8 mouse cellular contexts compared by ENCODE assay signal in genomic region chr16:10384060-10384497, GRCm38 (mm10). TPM values are rescaled to one million over a fixed set of nuclear protein-coding genes. Genes with fewer than 3 reads are reported as not detected.
DNase-seq lines count a peak whose midpoint lies in the region; ATAC-seq lines count a peak whose summit lies in the region.

No protein-coding gene starts in this region.

- H3K27ac ChIP-seq in midbrain, embryonic 10.5 days (replicated peaks) = no peak overlapping the region
- H3K27ac ChIP-seq in midbrain, embryonic 16.5 days (ENCODE audit: low read length) = no peak overlapping the region
- 0 out of 2 replicates have a peak overlapping the region, but pooled peaks have one; percentile 4 for H3K27ac ChIP-seq in kidney, embryonic 15.5 days

- no peak overlapping the region for H3K9ac ChIP-seq in midbrain, embryonic 16.5 days (ENCODE audit: low read depth, low read length)
- no peak overlapping the region for H3K9ac ChIP-seq in kidney, embryonic 15.5 days

- DNase-seq in midbrain, embryonic 10.5 days (ENCODE audit: low spot score) = no peak
- DNase-seq in c-Kit-positive CD71-negative TER-119-negative erythroid progenitor cells, embryonic 14.5 days (ENCODE audit: low read depth) = peak; percentile 29
- peak; percentile 52 to 61 for DNase-seq in lung, postnatal 4 days
- DNase-seq in thymus, postnatal 14 days = peak; percentile 25
- no peak for DNase-seq in frontal cortex, adult 2 months (ENCODE audit: extremely low spot score in 1 of 2, low spot score in 1 of 2)
- no peak for DNase-seq in left cerebral cortex, adult 18-20 months (ENCODE audit: low spot score in 2 of 2)

- 0 out of 2 replicates have a peak overlapping the region, but pooled peaks have one; percentile 17 for H3K4me3 ChIP-seq in midbrain, embryonic 10.5 days
- no peak overlapping the region for H3K4me3 ChIP-seq in midbrain, embryonic 16.5 days (ENCODE audit: low read depth, low read length)
- H3K4me3 ChIP-seq in kidney, embryonic 15.5 days (replicated peaks) = peak overlapping the region; percentile 24

- H3K9me3 ChIP-seq in midbrain, embryonic 10.5 days (replicated peaks) = no peaks in the 10 kb centered on the region
- no peaks in the 10 kb centered on the region for H3K9me3 ChIP-seq in midbrain, embryonic 16.5 days (replicated peaks; ENCODE audit: control insufficient read depth, low read length, poor library complexity, severe bottlenecking)
- H3K9me3 ChIP-seq in kidney, embryonic 15.5 days (replicated peaks) = no peaks in the 10 kb centered on the region

- no peak for ATAC-seq in midbrain, embryonic 16.5 days
- ATAC-seq in kidney, embryonic 15.5 days (replicated peaks; ENCODE audit: low FRiP score) = peak; percentile 86

- H3K27me3 ChIP-seq in midbrain, embryonic 10.5 days (ENCODE audit: low read depth, poor library complexity, severe bottlenecking) = no peaks in the 10 kb centered on the region; the same call in 1 of the 2 replicates
- no peaks in the 10 kb centered on the region for H3K27me3 ChIP-seq in midbrain, embryonic 16.5 days (ENCODE audit: control insufficient read depth, insufficient read depth, low read depth, low read length)
- H3K27me3 ChIP-seq in kidney, embryonic 15.5 days = 0 out of 2 replicates have a peak, but pooled peaks cover 3% of the 10 kb centered on the region

- H3K4me1 ChIP-seq in midbrain, embryonic 10.5 days = peaks cover 4% of the 10 kb centered on the region; the same call in 1 of the 2 replicates
- no peaks in the 10 kb centered on the region for H3K4me1 ChIP-seq in midbrain, embryonic 16.5 days (ENCODE audit: control insufficient read depth, insufficient read depth, low read length)
- H3K4me1 ChIP-seq in kidney, embryonic 15.5 days = peaks cover 6% of the 10 kb centered on the region

- H3K4me2 ChIP-seq in midbrain, embryonic 16.5 days (ENCODE audit: low read length) = no peak overlapping the region
- H3K4me2 ChIP-seq in kidney, embryonic 15.5 days = peak overlapping the region; percentile 45

- H3K36me3 ChIP-seq in midbrain, embryonic 10.5 days = no peaks in the 10 kb centered on the region
- no peaks in the 10 kb centered on the region for H3K36me3 ChIP-seq in midbrain, embryonic 16.5 days (ENCODE audit: control insufficient read depth, insufficient read depth, low read length)
- no peaks in the 10 kb centered on the region for H3K36me3 ChIP-seq in kidney, embryonic 15.5 days

- WGBS in midbrain, embryonic 10.5 days = 32% methylated on average over 8 of the region's 8 CpGs
- 40% methylated on average over 8 of the region's 8 CpGs for WGBS in midbrain, embryonic 16.5 days
- WGBS in kidney, embryonic 15.5 days = 26% methylated on average over 8 of the region's 8 CpGs

RNA-seq across cellular contexts. Expression of gene Tekt5, which starts 11.2 kb away (rescaled TPM):
- polyA plus RNA-seq in midbrain, embryonic 10.5 days (2016; fragmentation: Nextera tagmentation; extraction: Ambion mirVana) = not detected in 2 replicates
- polyA plus RNA-seq in midbrain, embryonic 16.5 days (2015; fragmentation: Nextera tagmentation; extraction: Ambion mirVana) = 12.9 and 18.3 TPM in 2 replicates
- 0.91 and 1.1 TPM in 2 replicates for polyA plus RNA-seq in kidney, embryonic 15.5 days (2015; fragmentation: Nextera tagmentation; extraction: Ambion mirVana)
- polyA plus RNA-seq in frontal cortex, adult 2 months (2012; rRNA removed) = 9.1 and 15.5 TPM in 2 replicates
- total RNA-seq in left cerebral cortex, adult 18-20 months (2021) = 10 to 100 TPM in 1 of 2 experiments, 1 to 10 TPM in 1; 9.0 to 10.7 TPM

RNA-seq across cellular contexts. Expression of gene Nubp1, which starts 27.7 kb away (rescaled TPM):
- 73.7 and 80.5 TPM in 2 replicates for polyA plus RNA-seq in midbrain, embryonic 10.5 days (2016; fragmentation: Nextera tagmentation; extraction: Ambion mirVana)
- polyA plus RNA-seq in midbrain, embryonic 16.5 days (2015; fragmentation: Nextera tagmentation; extraction: Ambion mirVana) = 43.6 and 45.3 TPM in 2 replicates
- 68.3 and 70.7 TPM in 2 replicates for polyA plus RNA-seq in kidney, embryonic 15.5 days (2015; fragmentation: Nextera tagmentation; extraction: Ambion mirVana)
- 25.6 and 26.4 TPM in 2 replicates for polyA plus RNA-seq in frontal cortex, adult 2 months (2012; rRNA removed)
- 10 to 100 TPM; 16.3 to 18.5 TPM for total RNA-seq in left cerebral cortex, adult 18-20 months (2021)

Comparison
In these comparisons a context has a peak if more than half of its experiments do, and no peak if none do; other contexts are left out.
1. DNase-seq: peak in c-Kit-positive CD71-negative TER-119-negative erythroid progenitor cells, embryonic 14.5 days (single experiment), lung, postnatal 4 days (2 of 2) and thymus, postnatal 14 days (single experiment); none in midbrain, embryonic 10.5 days (single experiment), frontal cortex, adult 2 months (0 of 2) and left cerebral cortex, adult 18-20 months (0 of 2).